20 mouse cellular contexts compared by ENCODE assay signal in the genomic region with DNA sequence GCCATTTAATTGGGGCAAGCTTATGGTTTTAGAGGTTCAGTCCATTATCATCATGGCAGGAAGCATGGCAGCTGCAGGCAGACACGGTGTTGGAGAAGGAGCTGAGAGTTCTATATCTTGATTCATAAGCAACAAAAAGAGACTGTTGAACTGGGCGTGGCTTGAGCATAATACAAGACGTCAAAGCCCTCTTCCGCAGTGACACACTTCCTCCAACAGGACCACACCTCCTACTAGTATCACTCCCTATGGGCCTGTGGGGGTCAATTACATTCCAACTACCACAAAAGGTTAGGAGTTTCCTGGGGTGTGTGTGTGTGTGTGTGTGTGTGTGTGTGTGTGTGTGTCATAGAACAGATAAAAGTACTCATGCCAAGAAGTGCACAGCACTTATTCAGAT. TPM values are rescaled to one million over a fixed set of nuclear protein-coding genes. Genes with fewer than 3 reads are reported as not detected.
DNase-seq lines count a peak whose midpoint lies in the region; ATAC-seq lines count a peak whose summit lies in the region.
"Had no signal": no experiment of that assay in that cellular context is flagged by ENCODE, and none has a peak within 500 bp of the region (broad histone marks: within the 10 kb centered on the region; RNA-seq: fewer than 3 reads in every experiment).

No protein-coding gene starts in this region.

- no peak overlapping the region for H3K27ac ChIP-seq in forebrain, embryonic 11.5 days (ENCODE audit: low read depth, low read length)
- H3K27ac ChIP-seq in forebrain, embryonic 16.5 days (ENCODE audit: low read length) = no peak overlapping the region
- no peak overlapping the region for H3K27ac ChIP-seq in midbrain, embryonic 15.5 days
- H3K27ac ChIP-seq: heart, adult 2 months; heart, embryonic 13.5 days; hindbrain, embryonic 12.5 days had no signal

- 74% methylated on average over 4 of the region's 4 CpGs for WGBS in forebrain, embryonic 11.5 days
- 65% methylated on average over 4 of the region's 4 CpGs for WGBS in forebrain, embryonic 16.5 days
- 75% methylated on average over 4 of the region's 4 CpGs for WGBS in midbrain, embryonic 15.5 days

- peak; percentile 42 for DNase-seq in forebrain, embryonic 11.5 days (ENCODE audit: low spot score)
- peak; percentile 23 for DNase-seq in testis, postnatal 10 days (ENCODE audit: low spot score)
- DNase-seq in testis, postnatal 14 days (ENCODE audit: low spot score) = no peak
- DNase-seq in ovary, postnatal 10 days (ENCODE audit: low spot score) = no peak
- DNase-seq: adrenal gland, adult 8-10 months; adrenal gland, postnatal 36 days; cerebellum, adult 2 months; cerebellum, postnatal 14 days; gastrocnemius, postnatal 36 days; heart, adult 2 months; heart, postnatal 4 days had no signal

- no peak overlapping the region for H3K9ac ChIP-seq in forebrain, embryonic 11.5 days (ENCODE audit: low read length)
- H3K9ac ChIP-seq in forebrain, embryonic 16.5 days (replicated peaks; ENCODE audit: low read depth, low read length) = no peak overlapping the region
- no peak overlapping the region for H3K9ac ChIP-seq in midbrain, embryonic 15.5 days
- H3K9ac ChIP-seq: heart, embryonic 13.5 days; hindbrain, embryonic 12.5 days had no signal

- ATAC-seq in forebrain, embryonic 11.5 days (replicated peaks; ENCODE audit: low FRiP score) = no peak
- no peak for ATAC-seq in forebrain, embryonic 16.5 days
- ATAC-seq in granulocyte monocyte progenitor cell, adult 5-6 weeks (replicated peaks; ENCODE audit: poor library complexity, severe bottlenecking) = peak; percentile 20; the same call in 1 of the 2 replicates
- ATAC-seq in midbrain, embryonic 15.5 days (replicated peaks) = no peak
- ATAC-seq: forebrain, embryonic 14.5 days; hindbrain, embryonic 16.5 days; inflammation-experienced regulatory T-cells, adult 6 months had no signal

- H3K4me3 ChIP-seq in forebrain, embryonic 11.5 days (ENCODE audit: low read depth, low read length) = no peak overlapping the region
- no peak overlapping the region for H3K4me3 ChIP-seq in forebrain, embryonic 16.5 days (replicated peaks; ENCODE audit: low read length)
- H3K4me3 ChIP-seq in midbrain, embryonic 15.5 days = no peak overlapping the region
- H3K4me3 ChIP-seq: heart, adult 2 months; heart, embryonic 13.5 days; hindbrain, embryonic 12.5 days had no signal

- peaks cover 17% of the 10 kb centered on the region; the same call in 1 of the 2 replicates for H3K4me1 ChIP-seq in forebrain, embryonic 11.5 days (replicated peaks; ENCODE audit: control insufficient read depth, insufficient read depth, low read length)
- H3K4me1 ChIP-seq in forebrain, embryonic 16.5 days (replicated peaks; ENCODE audit: control insufficient read depth, insufficient read depth, low read length) = peaks cover 17% of the 10 kb centered on the region
- H3K4me1 ChIP-seq in midbrain, embryonic 15.5 days = peaks cover 7% of the 10 kb centered on the region

- peaks cover 7% of the 10 kb centered on the region; the same call in 1 of the 2 replicates for H3K27me3 ChIP-seq in forebrain, embryonic 11.5 days (ENCODE audit: control insufficient read depth, insufficient read depth, low read length)
- peaks cover 14% of the 10 kb centered on the region for H3K27me3 ChIP-seq in forebrain, embryonic 16.5 days (replicated peaks; ENCODE audit: control insufficient read depth, insufficient read depth, low read length)
- no peaks in the 10 kb centered on the region for H3K27me3 ChIP-seq in midbrain, embryonic 15.5 days (replicated peaks)

- no peaks in the 10 kb centered on the region for H3K9me3 ChIP-seq in forebrain, embryonic 11.5 days (ENCODE audit: control insufficient read depth, low read length)
- peaks cover 1% of the 10 kb centered on the region; the same call in 1 of the 2 replicates for H3K9me3 ChIP-seq in forebrain, embryonic 16.5 days (ENCODE audit: control insufficient read depth, low read length)
- H3K9me3 ChIP-seq in midbrain, embryonic 15.5 days = no peaks in the 10 kb centered on the region
- H3K9me3 ChIP-seq: heart, embryonic 13.5 days; hindbrain, embryonic 12.5 days had no signal

- H3K36me3 ChIP-seq in forebrain, embryonic 11.5 days (ENCODE audit: control insufficient read depth, insufficient read depth, low read length) = no peaks in the 10 kb centered on the region
- no peaks in the 10 kb centered on the region for H3K36me3 ChIP-seq in forebrain, embryonic 16.5 days (ENCODE audit: control insufficient read depth, insufficient read depth)
- H3K36me3 ChIP-seq in midbrain, embryonic 15.5 days (replicated peaks) = no peaks in the 10 kb centered on the region
- H3K36me3 ChIP-seq: heart, embryonic 13.5 days; hindbrain, embryonic 12.5 days had no signal

- H3K4me2 ChIP-seq in forebrain, embryonic 11.5 days (ENCODE audit: low read depth, low read length, severe bottlenecking) = no peak overlapping the region
- H3K4me2 ChIP-seq in forebrain, embryonic 16.5 days (ENCODE audit: low read length) = no peak overlapping the region
- no peak overlapping the region for H3K4me2 ChIP-seq in midbrain, embryonic 15.5 days
- H3K4me2 ChIP-seq: heart, embryonic 13.5 days; hindbrain, embryonic 12.5 days had no signal

RNA-seq across cellular contexts. Expression of gene Smoc1, which starts 25.7 kb away (rescaled TPM):
- 6.7 and 6.8 TPM in 2 replicates for polyA plus RNA-seq in forebrain, embryonic 11.5 days (2014; fragmentation: Nextera tagmentation; extraction: Ambion mirVana)
- polyA plus RNA-seq in forebrain, embryonic 16.5 days (2015; fragmentation: Nextera tagmentation; extraction: Ambion mirVana) = 12.8 and 13.2 TPM in 2 replicates
- 0.64 TPM in 1 of 2 replicates, not detected in the other for total RNA-seq in granulocyte monocyte progenitor cell, adult 5-6 weeks (2014; fragmentation: Nextera tagmentation)
- total RNA-seq in granulocyte monocyte progenitor cell, adult 5-6 weeks (2017) = 0.31 and 1.2 TPM in 2 replicates
- 27.8 and 29.9 TPM in 2 replicates for polyA plus RNA-seq in midbrain, embryonic 15.5 days (2015; fragmentation: Nextera tagmentation; extraction: Ambion mirVana)

RNA-seq across cellular contexts. Expression of gene Slc10a1, which starts 32.4 kb away (rescaled TPM):
- 0.63 and 0.67 TPM in 2 replicates for polyA plus RNA-seq in forebrain, embryonic 11.5 days (2014; fragmentation: Nextera tagmentation; extraction: Ambion mirVana)
- 0.39 and 0.58 TPM in 2 replicates for polyA plus RNA-seq in forebrain, embryonic 16.5 days (2015; fragmentation: Nextera tagmentation; extraction: Ambion mirVana)
- not detected in 2 replicates for total RNA-seq in granulocyte monocyte progenitor cell, adult 5-6 weeks (2014; fragmentation: Nextera tagmentation)
- total RNA-seq in granulocyte monocyte progenitor cell, adult 5-6 weeks (2017) = not detected in 2 replicates
- 0.50 and 0.66 TPM in 2 replicates for polyA plus RNA-seq in midbrain, embryonic 15.5 days (2015; fragmentation: Nextera tagmentation; extraction: Ambion mirVana)
- total RNA-seq: adrenal gland, postnatal 36 days; gastrocnemius, postnatal 36 days; heart, adult 2 months; heart, postnatal 4 days had no signal
- polyA plus RNA-seq: cerebellum, adult 2 months; cortical plate, adult 2 months; heart, adult 2 months had no signal

RNA-seq across cellular contexts. Expression of gene Srsf5, which starts 55.6 kb away (rescaled TPM):
- 436 and 461 TPM in 2 replicates for polyA plus RNA-seq in forebrain, embryonic 11.5 days (2014; fragmentation: Nextera tagmentation; extraction: Ambion mirVana)
- 478 and 525 TPM in 2 replicates for polyA plus RNA-seq in forebrain, embryonic 16.5 days (2015; fragmentation: Nextera tagmentation; extraction: Ambion mirVana)
- total RNA-seq in granulocyte monocyte progenitor cell, adult 5-6 weeks (2014; fragmentation: Nextera tagmentation) = 313 and 360 TPM in 2 replicates
- 731 and 831 TPM in 2 replicates for total RNA-seq in granulocyte monocyte progenitor cell, adult 5-6 weeks (2017)
- 404 and 430 TPM in 2 replicates for polyA plus RNA-seq in midbrain, embryonic 15.5 days (2015; fragmentation: Nextera tagmentation; extraction: Ambion mirVana)

Comparison
In these comparisons a context has a peak if more than half of its experiments do, and no peak if none do; other contexts are left out.
1. DNase-seq: peak in forebrain, embryonic 11.5 days (single experiment) and testis, postnatal 10 days (single experiment); none in testis, postnatal 14 days (single experiment) and ovary, postnatal 10 days (single experiment).